Mouse (Mus musculus): Measurements from ENCODE around the gene Hnrnpdl. TPM values are rescaled to one million over a fixed set of nuclear protein-coding genes. Genes with fewer than 3 reads are reported as not detected.
A peak's percentile ranks its signal among the peaks of the same experiment; 100 is the strongest.

Gene Hnrnpdl
- 461 and 481 TPM in 2 replicates for total RNA-seq (2017)

DNA sequence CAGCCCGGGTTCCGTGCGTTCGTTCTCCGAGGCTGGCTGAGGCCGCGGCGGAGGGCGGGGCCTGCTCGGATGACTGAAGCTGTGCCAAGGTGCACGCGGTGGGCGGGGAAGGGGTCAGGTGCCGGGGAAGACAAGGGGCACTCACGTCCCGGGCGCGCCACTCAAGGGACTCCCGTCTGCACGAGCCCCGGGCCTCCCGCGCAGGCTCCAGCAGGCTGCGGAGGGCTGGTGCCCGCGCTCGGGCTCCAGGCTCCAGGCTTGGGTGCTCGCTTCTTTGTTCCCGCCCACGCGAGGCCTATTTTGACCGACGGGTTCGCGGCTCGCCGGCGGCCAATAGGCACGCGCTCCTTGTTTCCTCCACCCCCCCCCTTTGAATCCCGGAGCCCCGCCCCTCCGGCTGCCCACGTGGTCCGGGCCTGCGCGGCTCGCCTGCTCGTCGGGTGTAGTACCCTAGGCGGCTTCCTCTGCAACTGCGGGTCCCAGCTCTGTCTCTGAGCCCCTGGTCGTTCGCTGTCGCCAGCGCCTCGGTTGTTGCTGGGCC lies at the start of gene Hnrnpdl, which contains the start of gene Enoph1:
Hnrnpdl (minus strand) TSS at position 63 of the 541 bp plus-strand sequence.
Enoph1 (plus strand) TSS at position 384 of the 541 bp plus-strand sequence.
- ATAC-seq (replicated peaks; ENCODE audit: low read depth, poor library complexity, severe bottlenecking), result peak; percentile 64

GRCm38 (mm10) chr5:100085097-100085496 lies 45.6 kb upstream of the Hnrnpdl start:
- no peak for ATAC-seq (replicated peaks; ENCODE audit: low read depth, poor library complexity, severe bottlenecking)

- ATAC-seq (replicated peaks; ENCODE audit: low read depth, poor library complexity, severe bottlenecking), result no peak
Measured at GRCm38 (mm10) chr5:100083953-100084562, 44.6 kb upstream of the Hnrnpdl start.

- 0 out of 2 replicates have a peak, but pooled peaks have one; percentile 5 for ATAC-seq (replicated peaks; ENCODE audit: low read depth, poor library complexity, severe bottlenecking)
Measured at GRCm38 (mm10) chr5:100082006-100082405, 42.5 kb upstream of the Hnrnpdl start.

- ATAC-seq (replicated peaks; ENCODE audit: low read depth, poor library complexity, severe bottlenecking), result no peak
Measured at GRCm38 (mm10) chr5:100079931-100080275, 40.4 kb upstream of the Hnrnpdl start.

GRCm38 (mm10) chr5:100079040-100079930 lies 39.8 kb upstream of the Hnrnpdl start:
- peak; percentile 61 for ATAC-seq (replicated peaks; ENCODE audit: low read depth, poor library complexity, severe bottlenecking)

- ATAC-seq (replicated peaks; ENCODE audit: low read depth, poor library complexity, severe bottlenecking), result no peak
Measured at GRCm38 (mm10) chr5:100074571-100074970, 35.1 kb upstream of the Hnrnpdl start.

DNA sequence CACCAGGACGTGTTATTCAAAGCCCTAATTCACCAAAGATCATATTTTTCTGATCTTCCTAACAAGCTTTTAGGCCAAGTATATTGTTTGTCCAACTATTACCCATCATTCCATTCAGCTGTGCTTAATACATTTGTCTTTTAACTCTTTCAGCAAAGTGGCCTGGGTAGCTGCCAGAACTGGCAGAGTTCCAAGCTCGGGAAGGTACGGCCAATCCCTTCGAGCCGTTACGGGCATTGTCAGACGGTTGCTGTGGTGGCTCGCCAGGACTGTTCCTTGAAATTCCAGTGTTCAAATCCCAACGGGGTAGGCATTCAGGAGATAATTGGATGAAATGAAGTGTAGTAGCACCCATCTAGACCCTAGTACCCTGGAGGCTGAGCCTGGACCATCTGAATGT lies 33.1 kb upstream of the Hnrnpdl start:
- no peak for ATAC-seq (replicated peaks; ENCODE audit: low read depth, poor library complexity, severe bottlenecking)

DNA sequence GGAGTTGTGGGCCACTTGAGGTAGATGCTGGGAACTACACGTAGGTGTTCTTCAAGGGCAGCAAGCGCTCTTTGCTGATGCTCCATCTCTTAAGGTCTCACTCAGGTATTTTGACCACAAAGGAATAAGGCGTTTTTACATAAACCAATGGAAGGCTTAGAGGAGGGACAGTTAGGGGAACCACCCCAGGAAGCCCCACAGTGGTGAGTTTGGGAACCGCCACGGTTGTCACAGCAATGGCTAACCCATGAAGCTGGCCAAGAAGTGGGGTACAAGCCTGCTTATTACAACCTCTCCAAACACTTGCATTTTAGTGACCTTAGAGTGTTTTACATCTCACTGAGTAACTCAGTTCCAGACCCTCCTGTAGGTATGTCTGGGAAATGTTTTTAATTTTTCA lies 32.1 kb upstream of the Hnrnpdl start:
- ATAC-seq (replicated peaks; ENCODE audit: low read depth, poor library complexity, severe bottlenecking), result no peak

- peak; percentile 98 for ATAC-seq (replicated peaks; ENCODE audit: low read depth, poor library complexity, severe bottlenecking)
Measured at GRCm38 (mm10) chr5:100070255-100070654, 30.8 kb upstream of the Hnrnpdl start.

GRCm38 (mm10) chr5:100069526-100069925 lies 30.1 kb upstream of the Hnrnpdl start:
- ATAC-seq (replicated peaks; ENCODE audit: low read depth, poor library complexity, severe bottlenecking), result no peak

DNA sequence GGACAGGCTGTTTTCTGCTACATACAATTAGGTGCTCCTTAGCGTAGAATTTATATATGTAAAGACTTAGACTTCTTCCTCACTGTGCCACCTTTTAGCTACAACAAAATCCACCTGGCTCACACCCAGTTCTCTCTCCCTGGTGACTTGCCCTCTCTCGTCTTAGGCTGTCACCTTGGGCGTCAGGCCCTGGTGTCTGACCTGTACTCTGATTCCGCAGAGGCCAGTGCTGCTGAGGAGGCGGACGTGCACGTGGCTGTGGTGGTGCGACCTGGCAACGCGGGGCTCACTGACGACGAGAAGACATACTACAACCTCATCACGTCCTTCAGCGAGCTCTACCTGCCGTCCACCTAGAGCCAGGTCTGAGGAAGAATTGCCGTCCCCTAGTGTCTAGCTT lies 28.1 kb upstream of the Hnrnpdl start:
- ATAC-seq (replicated peaks; ENCODE audit: low read depth, poor library complexity, severe bottlenecking), result no peak

GRCm38 (mm10) chr5:100060876-100061275 lies 21.4 kb upstream of the Hnrnpdl start:
- ATAC-seq (replicated peaks; ENCODE audit: low read depth, poor library complexity, severe bottlenecking), result no peak

DNA sequence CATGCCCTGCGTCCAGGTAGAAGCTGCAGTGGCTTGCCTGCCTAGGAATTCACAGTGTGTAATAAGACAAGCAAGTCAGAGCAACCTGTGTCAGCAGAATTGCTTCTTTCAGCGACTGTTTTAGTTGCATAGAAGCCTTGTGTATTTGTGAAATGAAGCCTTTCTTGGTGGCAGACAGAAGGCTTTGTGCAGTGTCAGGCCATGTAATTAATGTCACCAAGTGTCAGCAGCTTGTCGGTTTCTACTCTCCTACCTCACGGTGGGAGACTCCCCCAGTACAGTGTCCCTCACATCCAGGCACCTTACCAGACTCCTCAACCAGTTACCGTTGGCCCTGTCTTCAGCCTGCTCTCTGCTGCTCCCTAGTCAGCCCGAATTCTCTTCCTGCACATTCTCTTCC lies 19.9 kb upstream of the Hnrnpdl start:
- no peak for ATAC-seq (replicated peaks; ENCODE audit: low read depth, poor library complexity, severe bottlenecking)

- no peak for ATAC-seq (replicated peaks; ENCODE audit: low read depth, poor library complexity, severe bottlenecking)
Measured at GRCm38 (mm10) chr5:100058729-100059128, 19.3 kb upstream of the Hnrnpdl start.

DNA sequence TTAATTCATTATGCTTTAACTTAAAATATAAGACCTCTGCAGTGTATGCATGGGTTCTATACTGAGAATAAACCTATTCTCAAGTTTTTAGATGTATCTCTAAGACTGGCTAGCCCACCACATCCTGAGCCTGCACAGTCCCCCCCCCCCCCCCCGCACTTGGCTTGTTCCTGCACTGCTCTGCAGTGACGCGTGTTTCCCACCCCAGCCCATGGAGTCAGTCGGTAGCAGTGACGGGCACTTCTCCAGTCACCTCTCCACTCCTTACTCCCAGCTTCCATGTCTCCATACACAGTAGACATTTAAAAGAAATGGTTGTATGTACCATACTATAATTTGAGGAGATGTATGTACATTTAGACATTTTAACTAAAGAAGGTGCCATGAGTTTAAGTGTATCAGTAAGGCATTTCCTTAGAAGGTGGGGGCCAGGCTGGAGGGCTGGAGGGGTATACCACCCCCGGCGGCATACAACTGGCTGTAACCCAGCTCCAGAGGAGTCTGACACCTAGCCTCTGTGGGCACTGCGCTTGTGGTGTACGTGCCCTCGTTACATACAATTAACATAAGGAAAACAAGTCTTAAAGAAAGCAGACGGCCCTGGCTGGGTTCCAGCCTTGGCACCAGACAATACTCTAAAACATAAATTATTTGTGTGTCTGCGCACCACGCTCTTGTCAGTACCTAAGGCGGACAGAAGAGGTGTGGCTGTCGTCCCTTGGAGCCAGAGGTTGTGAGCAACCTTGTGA lies 18.2 kb upstream of the Hnrnpdl start:
- no peak for ATAC-seq (replicated peaks; ENCODE audit: low read depth, poor library complexity, severe bottlenecking)

GRCm38 (mm10) chr5:100055866-100056369 lies 16.5 kb upstream of the Hnrnpdl start:
- no peak for ATAC-seq (replicated peaks; ENCODE audit: low read depth, poor library complexity, severe bottlenecking)

- ATAC-seq (replicated peaks; ENCODE audit: low read depth, poor library complexity, severe bottlenecking), result peak; percentile 76
Measured at GRCm38 (mm10) chr5:100054807-100055547, 15.5 kb upstream of the Hnrnpdl start.

DNA sequence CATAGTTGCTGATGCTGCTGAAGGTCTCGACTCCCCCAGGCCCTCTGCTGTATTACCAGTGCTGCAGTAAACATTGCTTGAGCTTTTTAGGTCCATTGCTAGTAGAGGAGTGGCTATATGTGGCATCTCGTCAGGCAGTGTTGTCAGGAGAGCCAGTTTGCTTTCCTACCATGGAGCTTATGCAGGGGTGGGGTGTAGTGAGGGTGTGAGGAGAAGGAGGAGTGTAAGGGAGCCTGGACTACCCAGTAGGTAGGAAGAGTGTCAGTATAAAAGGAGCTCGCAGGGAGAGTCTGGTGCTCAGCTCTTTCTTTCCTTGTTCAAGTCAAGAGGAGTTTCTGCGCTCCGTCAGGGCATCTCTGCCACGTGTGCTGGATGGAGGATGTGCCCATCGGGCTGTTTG lies 13.3 kb upstream of the Hnrnpdl start:
- ATAC-seq (replicated peaks; ENCODE audit: low read depth, poor library complexity, severe bottlenecking), result no peak

DNA sequence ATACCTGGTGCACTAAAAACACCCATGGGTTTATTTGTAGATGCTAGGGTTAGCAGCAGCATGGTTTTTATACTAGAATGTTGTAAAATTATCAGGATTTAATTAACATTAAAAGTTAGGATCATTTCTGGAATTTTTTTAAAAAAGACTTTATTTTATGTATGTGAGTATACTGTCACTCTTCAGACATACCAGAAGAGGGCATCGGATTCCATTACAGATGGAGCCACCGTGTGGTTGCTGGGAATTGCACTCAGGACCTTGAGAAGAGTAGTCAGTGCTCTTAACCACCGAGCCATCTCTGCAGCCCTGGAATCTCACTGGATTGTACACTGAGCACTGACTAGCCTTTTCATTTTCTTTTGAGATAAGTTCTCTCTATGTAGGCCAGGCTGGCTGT lies 10.4 kb upstream of the Hnrnpdl start:
- ATAC-seq (replicated peaks; ENCODE audit: low read depth, poor library complexity, severe bottlenecking), result no peak
